Mouse (Mus musculus): ENCODE results near the gene Plaur.

- TF ChIP-seq CTCF (IDR thresholded peaks at IDR 0.05; ENCODE audit: control insufficient read depth, insufficient read depth, insufficient read length) (no peak), CEBPB (IDR thresholded peaks at IDR 0.05; ENCODE audit: low read depth) (no peak), USF1 (IDR thresholded peaks at IDR 0.05; ENCODE audit: low read depth) (no peak)
Measured at GRCm38 (mm10) chr7:24413630-24414029, 48.7 kb upstream of the Plaur start.

All from C2C12 (cell line).